Mouse (Mus musculus) cerebellum, postnatal 25 days (tissue): ENCODE measurements at regions not wholly inside any gene's neighbourhood (a gene's known extent, or its start where the extent isn't known, plus 50 kb on each side); places are given as distances from the start of the nearest gene placed in this dataset.

Experiments
- DNase-seq, 2 experiments: peaks; one replicate each; pipeline ENCODE4 v3.0.0; 2021; ENCODE audit warnings: mixed read lengths in 2 of 2

- DNase-seq, result no peak
These were observed 234.7 kb downstream of the Zfp36l1 start for GRCm38 (mm10) chr12:79878163-79878562.

- no peak for DNase-seq
These were observed 238.5 kb downstream of the Zfp36l1 start for GRCm38 (mm10) chr12:79874333-79874732.

GRCm38 (mm10) chr12:79865179-79865552, 247.6 kb downstream of the Zfp36l1 start:
- DNase-seq, result no peak

- DNase-seq, result no peak
These were observed 248.3 kb downstream of the Zfp36l1 start for GRCm38 (mm10) chr12:79864346-79865178.
